Mouse (Mus musculus): ENCODE measurements at regions not wholly inside any gene's neighbourhood (a gene's known extent, or its start where the extent isn't known, plus 50 kb on each side); places are given as distances from the start of the nearest gene placed in this dataset.

DNA sequence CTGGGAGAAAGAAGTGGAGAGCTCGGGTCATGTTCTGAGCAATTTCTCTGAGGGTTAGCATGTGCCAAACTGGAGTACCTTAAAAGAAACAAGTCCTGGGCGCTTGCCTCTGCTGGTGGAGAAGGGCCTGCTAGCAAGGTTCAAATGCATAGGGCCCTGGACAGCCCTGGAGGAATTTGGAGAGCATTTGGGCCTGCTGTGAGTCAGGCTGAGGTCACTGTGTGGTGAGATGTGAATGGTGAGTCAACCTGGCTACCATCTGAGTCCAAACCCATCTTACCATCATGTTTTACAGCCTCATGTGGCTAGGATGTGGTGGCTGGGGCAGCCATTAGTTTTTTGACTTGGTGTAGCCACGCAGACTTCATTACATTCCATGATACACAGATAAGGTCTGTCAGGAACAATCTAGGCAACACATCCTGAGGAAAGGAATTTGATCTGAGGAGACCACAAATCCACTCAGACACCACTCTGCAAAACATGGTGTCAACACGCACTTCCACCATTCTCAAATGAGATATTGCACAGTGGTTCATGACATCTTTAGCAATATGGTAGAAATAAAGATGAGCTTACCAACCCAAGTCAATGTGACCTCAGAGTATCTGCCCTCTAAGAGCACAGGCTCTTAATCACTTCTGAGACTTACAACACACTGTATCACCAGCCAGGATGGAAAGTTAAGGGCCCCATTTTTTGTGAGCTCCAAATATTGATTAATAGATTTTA lies 83.1 kb downstream of the Thbs2 start:
- H3K27me3 ChIP-seq (ENCODE audit: control insufficient read depth, insufficient read depth, low read length), result no peaks in the 10 kb centered on the region
- no peaks in the 10 kb centered on the region; the same call in 1 of the 2 replicates for H3K9me3 ChIP-seq (replicated peaks; ENCODE audit: control insufficient read depth, low read length)
- H3K27ac ChIP-seq (ENCODE audit: low read length), result no peak overlapping the region
- H3K4me2 ChIP-seq (ENCODE audit: low read depth, low read length), result no peak overlapping the region
- WGBS, result 64% methylated on average over 4 of the region's 4 CpGs
- ATAC-seq (replicated peaks; ENCODE audit: extremely low read depth, insufficient read depth, low FRiP score), result no peak
- no peak overlapping the region for H3K9ac ChIP-seq (ENCODE audit: low read length)
- H3K4me3 ChIP-seq (ENCODE audit: low read length), result no peak overlapping the region
- H3K36me3 ChIP-seq (ENCODE audit: control insufficient read depth, insufficient read depth), result no peaks in the 10 kb centered on the region
- no peaks in the 10 kb centered on the region for H3K4me1 ChIP-seq (ENCODE audit: control insufficient read depth, insufficient read depth, low read length)

DNA sequence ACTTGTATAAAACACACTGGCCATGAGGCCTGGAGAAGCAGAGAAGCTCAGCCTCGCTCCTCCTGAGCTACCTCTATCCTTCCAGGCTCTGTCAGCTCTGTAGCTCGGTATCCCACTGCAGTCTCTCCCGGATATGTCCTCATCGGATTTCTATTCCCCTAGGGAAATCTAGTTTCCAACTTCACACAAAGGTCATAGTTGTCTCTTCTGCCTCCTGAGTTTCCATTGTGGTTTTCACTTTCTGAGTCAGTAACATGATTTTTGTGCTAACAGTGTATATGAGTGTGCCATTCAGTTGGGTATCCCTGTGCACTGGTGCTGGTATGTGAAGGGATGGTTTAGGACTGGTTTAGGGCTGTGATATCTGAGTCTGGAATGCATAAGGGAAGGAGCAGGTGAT lies 85.2 kb downstream of the Thbs2 start:
- no peak overlapping the region for H3K9ac ChIP-seq (ENCODE audit: low read length)
- H3K27me3 ChIP-seq (ENCODE audit: control insufficient read depth, insufficient read depth, low read length), result no peaks in the 10 kb centered on the region
- H3K4me2 ChIP-seq (ENCODE audit: low read depth, low read length), result no peak overlapping the region
- H3K9me3 ChIP-seq (replicated peaks; ENCODE audit: control insufficient read depth, low read length), result no peaks in the 10 kb centered on the region
- no peak overlapping the region for H3K27ac ChIP-seq (ENCODE audit: low read length)
- no peak overlapping the region for H3K4me3 ChIP-seq (ENCODE audit: low read length)
- WGBS, result 75% methylated on average over 4 of the region's 4 CpGs
- H3K36me3 ChIP-seq (ENCODE audit: control insufficient read depth, insufficient read depth), result no peaks in the 10 kb centered on the region
- H3K4me1 ChIP-seq (ENCODE audit: control insufficient read depth, insufficient read depth, low read length), result no peaks in the 10 kb centered on the region
- ATAC-seq (replicated peaks; ENCODE audit: extremely low read depth, insufficient read depth, low FRiP score), result no peak

DNA sequence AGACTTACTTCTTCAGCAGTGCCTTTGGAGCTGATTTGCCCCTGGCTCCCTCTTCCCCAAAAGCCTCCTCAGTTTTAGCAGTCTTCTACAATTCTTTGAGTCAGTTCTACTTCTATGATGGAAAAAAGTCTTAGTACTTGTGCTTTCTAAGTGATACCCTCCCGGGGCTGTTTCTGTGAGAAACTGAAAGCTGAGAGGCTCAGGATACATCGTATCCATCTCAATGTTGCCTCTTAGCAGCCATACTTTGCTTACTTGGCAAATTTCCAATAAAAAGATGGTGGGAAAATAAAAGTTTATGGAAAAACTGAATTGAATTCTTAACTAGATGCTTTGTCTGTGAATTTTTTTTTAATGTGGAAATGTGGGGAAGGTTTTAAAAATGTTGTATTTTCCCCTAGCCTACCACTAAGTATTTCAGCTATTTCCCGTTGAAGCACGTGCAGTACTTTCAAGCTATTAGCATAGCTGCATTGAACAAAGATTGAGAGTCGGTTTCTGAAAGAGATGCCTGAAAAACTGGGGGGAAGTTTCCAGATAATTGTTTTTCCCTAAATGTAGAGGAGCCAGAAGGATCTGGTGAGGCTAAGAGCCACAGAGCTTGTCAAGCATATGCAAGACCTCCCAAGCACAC lies 87.6 kb downstream of the Thbs2 start:
- no peak overlapping the region for H3K4me3 ChIP-seq (ENCODE audit: low read length)
- no peak overlapping the region for H3K27ac ChIP-seq (ENCODE audit: low read length)
- H3K4me2 ChIP-seq (ENCODE audit: low read depth, low read length), result no peak overlapping the region
- H3K27me3 ChIP-seq (ENCODE audit: control insufficient read depth, insufficient read depth, low read length), result no peaks in the 10 kb centered on the region
- H3K9ac ChIP-seq (ENCODE audit: low read length), result no peak overlapping the region
- WGBS, result 61% methylated on average over 5 of the region's 5 CpGs
- no peaks in the 10 kb centered on the region for H3K9me3 ChIP-seq (replicated peaks; ENCODE audit: control insufficient read depth, low read length)
- ATAC-seq (replicated peaks; ENCODE audit: extremely low read depth, insufficient read depth, low FRiP score), result no peak
- no peaks in the 10 kb centered on the region for H3K36me3 ChIP-seq (ENCODE audit: control insufficient read depth, insufficient read depth)
- H3K4me1 ChIP-seq (ENCODE audit: control insufficient read depth, insufficient read depth, low read length), result no peaks in the 10 kb centered on the region

DNA sequence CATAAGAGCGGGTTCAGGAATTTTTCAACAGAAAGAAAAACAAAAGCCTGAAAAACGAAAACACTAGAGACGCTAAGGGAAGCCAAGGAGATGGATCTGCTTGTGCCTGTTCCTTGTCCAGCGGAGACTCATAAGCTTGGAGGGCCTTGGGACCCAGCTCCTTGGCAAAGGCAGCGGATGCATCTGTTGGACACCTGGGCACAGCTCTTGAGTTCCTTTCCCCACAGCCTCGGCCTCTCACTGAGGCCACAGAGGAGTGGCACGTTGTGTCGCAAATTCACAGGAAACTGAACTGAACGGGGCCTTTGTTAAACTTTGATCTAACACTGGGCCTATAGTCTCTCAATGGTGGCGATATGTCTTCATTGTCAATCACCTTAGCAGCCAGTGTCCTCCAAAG lies 94.4 kb downstream of the Thbs2 start:
- no peaks in the 10 kb centered on the region for H3K27me3 ChIP-seq (ENCODE audit: control insufficient read depth, insufficient read depth, low read length)
- ATAC-seq (replicated peaks; ENCODE audit: extremely low read depth, insufficient read depth, low FRiP score), result no peak
- 74% methylated on average over 10 of the region's 10 CpGs for WGBS
- H3K4me1 ChIP-seq (ENCODE audit: control insufficient read depth, insufficient read depth, low read length), result 0 out of 2 replicates have a peak, but pooled peaks cover 2% of the 10 kb centered on the region
- H3K9ac ChIP-seq (ENCODE audit: low read length), result no peak overlapping the region
- no peak overlapping the region for H3K4me3 ChIP-seq (ENCODE audit: low read length)
- no peaks in the 10 kb centered on the region for H3K36me3 ChIP-seq (ENCODE audit: control insufficient read depth, insufficient read depth)
- H3K9me3 ChIP-seq (replicated peaks; ENCODE audit: control insufficient read depth, low read length), result no peaks in the 10 kb centered on the region
- H3K27ac ChIP-seq (ENCODE audit: low read length), result no peak overlapping the region
- no peak overlapping the region for H3K4me2 ChIP-seq (ENCODE audit: low read depth, low read length)

DNA sequence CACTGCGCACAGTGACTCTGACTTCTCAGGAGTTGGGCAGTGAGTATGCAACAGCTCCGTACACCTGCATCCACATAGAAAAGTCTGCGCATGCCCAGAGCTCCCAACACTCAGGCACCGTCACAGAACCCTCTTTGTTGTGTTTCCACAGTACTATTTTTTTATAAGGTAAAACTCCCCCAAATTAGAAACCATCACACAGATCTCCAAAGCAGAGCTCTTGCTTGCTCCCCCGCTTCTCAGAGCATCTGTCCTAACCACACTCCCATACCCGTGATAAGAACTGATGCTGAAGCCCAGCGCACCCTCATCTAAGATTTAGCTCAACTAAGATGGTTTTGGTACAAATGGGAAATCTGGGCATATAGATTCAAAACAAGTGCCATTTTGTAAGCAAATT lies 97.6 kb downstream of the Thbs2 start:
- Histone ChIP-seq H3K9ac (ENCODE audit: low read length) (no peak overlapping the region), H3K27me3 (ENCODE audit: control insufficient read depth, insufficient read depth, low read length) (no peaks in the 10 kb centered on the region), H3K9me3 (replicated peaks; ENCODE audit: control insufficient read depth, low read length) (no peaks in the 10 kb centered on the region), H3K4me1 (ENCODE audit: control insufficient read depth, insufficient read depth, low read length) (0 out of 2 replicates have a peak, but pooled peaks cover 2% of the 10 kb centered on the region), H3K4me2 (ENCODE audit: low read depth, low read length) (no peak overlapping the region), H3K4me3 (ENCODE audit: low read length) (no peak overlapping the region), H3K36me3 (ENCODE audit: control insufficient read depth, insufficient read depth) (no peaks in the 10 kb centered on the region), H3K27ac (ENCODE audit: low read length) (no peak overlapping the region)
- ATAC-seq (replicated peaks; ENCODE audit: extremely low read depth, insufficient read depth, low FRiP score), result no peak
- 83% methylated on average over 7 of the region's 7 CpGs for WGBS

DNA sequence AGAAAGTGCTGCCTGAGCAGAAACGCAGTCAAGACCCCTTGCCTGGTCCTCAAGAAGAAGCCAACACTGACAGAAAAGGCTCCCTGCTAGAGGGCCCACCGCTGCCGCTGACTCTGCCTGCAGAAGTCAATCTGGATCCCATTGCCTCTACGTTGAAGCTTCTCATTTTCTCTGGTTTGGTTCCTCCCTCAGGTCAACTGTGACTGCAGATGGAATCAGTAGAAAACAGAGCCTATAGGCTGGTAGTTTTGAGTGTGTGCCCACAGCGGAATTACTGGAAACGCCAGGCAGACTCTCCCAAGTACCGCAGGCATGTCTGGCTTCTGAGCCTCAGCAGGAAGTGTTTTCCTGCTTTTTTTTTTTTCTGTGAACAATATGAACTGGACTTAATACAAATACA lies 98.5 kb downstream of the Thbs2 start:
- no peak for ATAC-seq (replicated peaks; ENCODE audit: extremely low read depth, insufficient read depth, low FRiP score)
- Histone ChIP-seq H3K9me3 (replicated peaks; ENCODE audit: control insufficient read depth, low read length) (no peaks in the 10 kb centered on the region), H3K9ac (ENCODE audit: low read length) (no peak overlapping the region), H3K27me3 (ENCODE audit: control insufficient read depth, insufficient read depth, low read length) (no peaks in the 10 kb centered on the region), H3K27ac (ENCODE audit: low read length) (peak overlapping the region; percentile 48), H3K4me1 (ENCODE audit: control insufficient read depth, insufficient read depth, low read length) (0 out of 2 replicates have a peak, but pooled peaks cover 2% of the 10 kb centered on the region), H3K36me3 (ENCODE audit: control insufficient read depth, insufficient read depth) (no peaks in the 10 kb centered on the region), H3K4me2 (ENCODE audit: low read depth, low read length) (no peak overlapping the region), H3K4me3 (ENCODE audit: low read length) (no peak overlapping the region)
- 52% methylated on average over 7 of the region's 7 CpGs for WGBS

DNA sequence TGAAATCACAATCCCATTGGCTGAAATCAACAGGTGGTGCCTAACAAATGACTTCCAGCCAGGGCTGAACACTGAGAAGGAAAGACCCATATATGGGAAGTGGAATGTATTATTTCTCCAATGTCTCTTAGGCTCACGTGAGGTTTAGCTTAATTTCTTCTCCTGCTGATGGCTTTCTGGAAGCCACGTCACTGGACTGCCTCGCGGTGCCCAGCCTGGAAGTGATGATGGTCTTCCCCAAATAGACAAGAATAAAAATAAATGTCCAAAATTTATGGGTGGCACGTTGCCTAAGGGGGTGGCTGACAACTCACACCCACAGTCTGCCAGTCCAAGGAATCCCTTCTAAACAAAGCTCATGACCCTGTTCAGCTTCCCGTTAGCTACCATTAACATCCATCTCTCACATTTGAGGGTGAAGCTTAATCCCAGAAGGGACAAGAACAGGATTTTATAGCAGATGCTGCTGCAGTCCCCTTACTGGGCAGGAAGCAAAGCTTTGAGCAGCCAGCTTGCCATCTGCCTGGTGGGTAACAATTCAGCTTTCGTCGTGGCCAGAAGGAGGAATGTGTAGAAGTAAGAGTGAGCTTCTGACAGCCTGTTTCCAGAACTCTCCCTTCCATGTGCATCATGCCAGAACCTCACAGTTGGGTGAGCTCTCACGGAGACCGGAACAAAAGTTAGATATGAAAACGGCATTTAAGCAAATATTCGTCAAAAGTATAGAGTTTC lies 105.8 kb downstream of the Thbs2 start:
- no peak for ATAC-seq (replicated peaks; ENCODE audit: extremely low read depth, insufficient read depth, low FRiP score)

DNA sequence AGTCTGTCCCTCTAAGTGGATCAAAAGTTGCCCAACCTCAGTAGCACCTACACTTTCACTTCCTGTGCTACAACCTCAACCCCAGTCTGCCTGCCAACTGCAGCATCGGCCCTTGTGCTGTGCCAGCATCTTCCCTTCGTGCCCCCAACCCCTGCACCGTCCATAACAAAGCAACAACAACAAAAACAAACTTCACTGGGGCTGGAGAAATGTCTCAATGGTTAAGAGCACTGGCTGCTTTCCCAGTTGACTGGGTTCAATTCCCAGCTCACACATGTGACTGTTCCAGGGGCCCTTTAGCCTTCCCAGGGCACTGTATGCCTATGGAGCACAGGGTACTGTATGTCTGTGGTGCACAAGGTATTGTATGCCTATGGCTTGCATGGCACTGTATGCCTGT lies 114.4 kb downstream of the Thbs2 start:
- 71% methylated on average over 3 of the region's 3 CpGs for WGBS
- no peaks in the 10 kb centered on the region for H3K27me3 ChIP-seq (ENCODE audit: control insufficient read depth, insufficient read depth, low read length)
- H3K4me2 ChIP-seq (ENCODE audit: low read depth, low read length), result no peak overlapping the region
- H3K9ac ChIP-seq (ENCODE audit: low read length), result no peak overlapping the region
- no peak overlapping the region for H3K27ac ChIP-seq (ENCODE audit: low read length)
- ATAC-seq (replicated peaks; ENCODE audit: extremely low read depth, insufficient read depth, low FRiP score), result no peak
- H3K36me3 ChIP-seq (ENCODE audit: control insufficient read depth, insufficient read depth), result no peaks in the 10 kb centered on the region
- no peaks in the 10 kb centered on the region for H3K9me3 ChIP-seq (replicated peaks; ENCODE audit: control insufficient read depth, low read length)
- H3K4me3 ChIP-seq (ENCODE audit: low read length), result no peak overlapping the region
- no peaks in the 10 kb centered on the region for H3K4me1 ChIP-seq (ENCODE audit: control insufficient read depth, insufficient read depth, low read length)

More for the DNA sequence above, 105.8 kb downstream of the Thbs2 start:
- no peak overlapping the region for H3K4me3 ChIP-seq (ENCODE audit: low read length)
- H3K4me2 ChIP-seq (ENCODE audit: low read depth, low read length), result no peak overlapping the region
- no peaks in the 10 kb centered on the region for H3K27me3 ChIP-seq (ENCODE audit: control insufficient read depth, insufficient read depth, low read length)
- 84% methylated on average over 12 of the region's 12 CpGs for WGBS
- H3K36me3 ChIP-seq (ENCODE audit: control insufficient read depth, insufficient read depth), result no peaks in the 10 kb centered on the region
- no peak overlapping the region for H3K9ac ChIP-seq (ENCODE audit: low read length)
- no peak overlapping the region for H3K27ac ChIP-seq (ENCODE audit: low read length)
- no peaks in the 10 kb centered on the region for H3K9me3 ChIP-seq (replicated peaks; ENCODE audit: control insufficient read depth, low read length)
- H3K4me1 ChIP-seq (ENCODE audit: control insufficient read depth, insufficient read depth, low read length), result no peaks in the 10 kb centered on the region

DNA sequence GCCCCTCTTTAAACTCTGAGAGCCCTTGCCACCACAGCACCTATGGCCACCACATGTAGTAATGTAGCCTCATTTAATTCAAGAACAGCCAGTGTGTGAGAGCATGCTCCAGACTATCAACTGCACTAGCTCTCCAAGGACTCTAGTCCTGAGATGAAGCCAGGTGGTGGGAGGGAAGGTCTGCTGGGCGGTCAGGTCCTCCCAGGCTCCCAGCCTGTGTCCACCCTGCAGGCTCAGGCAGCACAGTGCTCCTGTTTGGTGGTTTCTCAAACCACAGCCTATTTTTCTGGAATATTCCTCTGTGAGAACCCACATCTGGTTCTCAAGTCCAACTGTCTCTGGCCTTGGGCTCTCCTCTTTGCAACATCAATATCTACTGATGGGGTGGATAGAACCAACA lies 115.3 kb downstream of the Thbs2 start:
- no peak for ATAC-seq (replicated peaks; ENCODE audit: extremely low read depth, insufficient read depth, low FRiP score)
- 78% methylated on average over 1 of the region's 1 CpGs for WGBS
- H3K4me3 ChIP-seq (ENCODE audit: low read length), result no peak overlapping the region
- H3K27me3 ChIP-seq (ENCODE audit: control insufficient read depth, insufficient read depth, low read length), result no peaks in the 10 kb centered on the region
- no peak overlapping the region for H3K4me2 ChIP-seq (ENCODE audit: low read depth, low read length)
- H3K9me3 ChIP-seq (replicated peaks; ENCODE audit: control insufficient read depth, low read length), result no peaks in the 10 kb centered on the region
- no peaks in the 10 kb centered on the region for H3K36me3 ChIP-seq (ENCODE audit: control insufficient read depth, insufficient read depth)
- no peaks in the 10 kb centered on the region for H3K4me1 ChIP-seq (ENCODE audit: control insufficient read depth, insufficient read depth, low read length)
- no peak overlapping the region for H3K9ac ChIP-seq (ENCODE audit: low read length)
- H3K27ac ChIP-seq (ENCODE audit: low read length), result no peak overlapping the region

All from heart, embryonic 16.5 days (tissue).